Mouse (Mus musculus) liver, embryonic 15.5 days (tissue): ENCODE measurements around the gene Sept5. TPM values are rescaled to one million over a fixed set of nuclear protein-coding genes. Genes with fewer than 3 reads are reported as not detected.

ENCODE experiments used
- ATAC-seq: fragments of 200-750 bp; cut with Nextera tagmentation; 2 replicates; pipeline ENCODE4 v1.8.0; 2017; ENCODE audit warnings: moderate number of reproducible peaks, mild to moderate bottlenecking, moderate library complexity; ENCODE audit not compliant: insufficient read depth
- H3K27ac ChIP-seq: fragments of 300-500 bp; sonication (generic); replicated peaks from 2 replicates; pipeline ENCODE4 v1.5.1; 2015; ENCODE audit warnings: mild to moderate bottlenecking, inconsistent platforms
- H3K27me3 ChIP-seq: fragments of 300-500 bp; sonication (generic); 2 replicates; pipeline ENCODE4 v1.6.1; 2015; ENCODE audit warnings: mild to moderate bottlenecking, inconsistent platforms
- H3K36me3 ChIP-seq: fragments of 300-500 bp; sonication (generic); replicated peaks from 2 replicates; pipeline ENCODE4 v1.6.1; 2015; ENCODE audit warnings: moderate library complexity, mild to moderate bottlenecking, inconsistent platforms
- H3K4me1 ChIP-seq: fragments of 300-500 bp; sonication (generic); replicated peaks from 2 replicates; pipeline ENCODE4 v1.6.1; 2015; ENCODE audit warnings: inconsistent platforms
- H3K4me2 ChIP-seq: fragments of 300-500 bp; sonication (generic); 2 replicates; pipeline ENCODE4 v1.6.1; 2015; ENCODE audit warnings: moderate library complexity, mild to moderate bottlenecking, inconsistent platforms
- H3K4me3 ChIP-seq: fragments of 300-500 bp; sonication (generic); replicated peaks from 2 replicates; pipeline ENCODE4 v1.5.1; 2015; ENCODE audit warnings: mild to moderate bottlenecking, inconsistent platforms
- H3K9ac ChIP-seq: fragments of 300-500 bp; sonication (generic); 2 replicates; pipeline ENCODE4 v1.6.1; 2015; ENCODE audit warnings: moderate library complexity, mild to moderate bottlenecking, inconsistent platforms
- H3K9me3 ChIP-seq: fragments of 300-500 bp; sonication (generic); replicated peaks from 2 replicates; pipeline ENCODE4 v1.6.1; 2016; ENCODE audit warnings: inconsistent platforms
- WGBS: fragments of 180-500 bp; shearing (Covaris S2); methylation state at CpG from one replicate; pipeline ENCODE4 v1.1.7; 2015; ENCODE audit warnings: mixed read lengths; ENCODE audit not compliant: insufficient replicate concordance; 5-methylcytosine and 5-hydroxymethylcytosine counted together
- polyA plus RNA-seq: library from polyadenylated mRNA; unstranded; fragments of >200 nt; fragmentation: Nextera tagmentation; extraction: Ambion mirVana; gene quantifications from 2 replicates; pipeline ENCODE4 v1.2.1, GENCODE M21; 2015

Gene Sept5
- polyA plus RNA-seq, 1 experiment from 2014 or later = 3.5 TPM

GRCm38 (mm10) chr16:18622916-18623750 is 6.6 kb downstream of the Sept5 start:
- H3K27me3 ChIP-seq = peaks cover 100% of the 10 kb centered on the region
- no peaks in the 10 kb centered on the region for H3K9me3 ChIP-seq
- no peak overlapping the region for H3K4me2 ChIP-seq
- 17% methylated on average over 29 of the region's 29 CpGs for WGBS
- H3K27ac ChIP-seq = no peak overlapping the region
- no peak for ATAC-seq
- H3K4me3 ChIP-seq = no peak overlapping the region
- no peak overlapping the region for H3K9ac ChIP-seq
- no peaks in the 10 kb centered on the region for H3K36me3 ChIP-seq
- peaks cover 29% of the 10 kb centered on the region for H3K4me1 ChIP-seq

DNA sequence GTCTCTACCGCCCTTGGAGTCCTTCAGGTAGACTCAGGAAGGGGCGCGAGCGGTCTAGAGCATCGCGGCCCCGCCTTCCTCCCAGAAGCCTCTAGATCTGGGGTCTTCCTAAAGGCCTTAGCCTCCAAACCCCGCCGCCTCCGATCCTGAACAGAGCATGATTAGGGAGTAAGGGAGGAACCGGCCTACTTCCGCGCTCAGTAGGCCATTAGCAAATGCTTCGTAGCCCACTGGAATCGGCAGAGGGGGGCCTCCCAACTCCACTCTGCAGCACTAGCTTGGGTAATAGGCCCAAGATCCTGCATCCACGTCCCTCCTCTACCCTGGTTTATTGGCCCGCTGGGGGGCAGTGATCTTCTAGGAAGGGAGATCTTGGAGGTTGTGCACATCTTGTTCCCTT is 7.7 kb downstream of the Sept5 start, which contains the start of gene Gp1bb:
Gp1bb (minus strand) TSS at position 385 of the 400 bp plus-strand sequence.
- Histone ChIP-seq H3K9ac (no peak within 1 kb of the TSS), H3K4me1 (peaks cover 38% of the 10 kb centered on the region), H3K4me3 (no peak within 1 kb of the TSS), H3K27ac (no peak within 1 kb of the TSS), H3K9me3 (no peaks in the 10 kb centered on the region), H3K27me3 (peaks cover 96% of the 10 kb centered on the region), H3K36me3 (no peaks in the 10 kb centered on the region), H3K4me2 (peak within 1 kb of the TSS; percentile 56)
- WGBS = 3% methylated on average over 17 of the region's 17 CpGs
- no peak for ATAC-seq

DNA sequence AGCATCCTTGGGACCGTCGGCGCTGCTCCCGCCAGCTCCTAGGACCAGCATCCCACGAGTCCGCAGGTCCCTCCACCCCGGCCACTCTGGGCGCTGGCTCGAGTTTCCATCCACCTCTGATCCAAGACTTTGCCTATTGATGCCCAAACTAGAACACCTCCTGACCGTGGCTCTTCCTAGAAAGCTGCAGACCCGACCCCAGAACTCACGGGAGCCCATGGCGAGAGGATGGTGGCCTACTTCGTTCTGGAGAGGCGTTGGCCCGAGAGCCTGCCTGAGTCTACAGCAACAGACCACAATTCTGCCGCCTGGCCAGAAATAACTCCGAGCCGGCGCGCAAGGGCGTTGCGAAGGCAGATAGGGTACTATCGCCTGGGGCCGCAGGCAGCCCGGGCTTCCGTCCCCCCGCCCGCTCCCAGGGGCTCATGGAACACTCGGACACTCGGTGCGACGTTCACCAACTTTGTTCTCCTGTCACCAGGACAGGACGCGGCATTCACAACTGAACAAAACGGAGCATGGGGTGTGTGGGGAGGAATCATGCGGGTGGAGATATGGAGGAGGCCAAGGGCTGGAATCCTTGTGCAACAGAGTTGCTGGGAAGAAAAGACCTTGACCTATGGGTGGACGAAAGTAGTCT is 8.3 kb downstream of the Sept5 start:
- Histone ChIP-seq H3K9ac (no peak overlapping the region), H3K27ac (no peak overlapping the region), H3K9me3 (no peaks in the 10 kb centered on the region), H3K4me1 (peaks cover 36% of the 10 kb centered on the region), H3K4me2 (peak overlapping the region; percentile 56), H3K27me3 (peaks cover 96% of the 10 kb centered on the region), H3K36me3 (no peaks in the 10 kb centered on the region), H3K4me3 (peak overlapping the region; percentile 39)
- no peak for ATAC-seq
- WGBS = 2% methylated on average over 38 of the region's 38 CpGs

DNA sequence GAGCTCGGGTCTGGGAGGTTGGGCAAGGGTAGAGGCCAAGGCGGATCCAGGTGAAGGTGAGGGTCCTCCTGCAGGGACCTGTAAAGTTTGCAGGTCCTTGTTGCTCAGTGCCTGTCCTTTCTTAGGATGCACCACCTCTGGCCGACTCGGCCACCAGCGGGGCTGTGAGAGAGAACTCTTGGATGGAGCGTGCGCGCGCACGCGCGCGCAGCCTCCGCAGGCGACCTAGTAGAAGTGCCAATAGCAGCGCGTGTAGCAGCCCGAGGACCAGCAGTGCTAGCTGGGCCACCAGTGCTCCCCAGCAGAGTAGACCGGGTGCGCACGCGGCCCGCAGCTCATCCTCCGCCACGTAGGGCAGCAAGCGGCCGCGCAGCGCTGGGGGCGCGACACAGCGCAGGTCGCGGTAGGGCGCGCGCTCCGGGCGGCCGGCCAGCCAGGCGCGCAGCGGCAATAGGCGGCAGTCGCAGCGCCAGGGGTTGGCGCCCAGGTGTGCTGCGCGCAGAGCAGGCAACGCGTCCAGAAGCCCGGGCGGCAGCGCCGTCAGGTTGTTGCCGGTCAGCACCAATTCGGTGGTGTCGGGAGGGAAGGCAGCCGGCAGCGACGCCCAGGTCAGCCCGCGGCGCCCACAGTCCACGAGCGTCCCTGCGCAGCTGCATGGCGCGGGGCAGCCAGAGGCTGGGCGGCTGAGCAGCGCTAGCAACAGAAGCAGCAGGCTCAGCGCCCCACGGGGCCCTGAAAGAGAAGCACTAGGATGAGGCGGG is 9.0 kb downstream of the Sept5 start:
- no peak for ATAC-seq

DNA sequence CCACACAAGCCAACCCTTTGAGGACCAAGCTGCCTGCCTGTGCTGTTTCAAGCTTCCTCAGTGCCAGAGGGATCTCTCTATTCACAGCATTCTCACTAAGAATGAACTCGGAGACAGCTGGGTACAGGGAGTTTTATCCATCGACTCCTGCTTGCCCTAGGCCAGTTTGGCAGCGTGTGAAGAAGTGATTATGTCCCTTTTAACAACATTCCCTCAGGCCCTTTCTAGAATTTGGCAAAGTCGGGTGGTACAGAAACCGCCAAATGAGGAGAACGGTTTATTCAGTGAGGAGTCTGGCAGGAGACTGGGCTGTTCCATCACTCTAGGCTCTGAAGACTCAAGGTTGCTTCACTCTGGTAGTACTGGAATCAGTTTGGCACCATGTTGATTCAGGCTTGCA is 9.6 kb downstream of the Sept5 start:
- Histone ChIP-seq H3K9me3 (no peaks in the 10 kb centered on the region), H3K4me3 (no peak overlapping the region), H3K4me1 (peaks cover 26% of the 10 kb centered on the region), H3K4me2 (no peak overlapping the region), H3K27ac (no peak overlapping the region), H3K27me3 (peaks cover 95% of the 10 kb centered on the region), H3K9ac (no peak overlapping the region), H3K36me3 (no peaks in the 10 kb centered on the region)
- no peak for ATAC-seq
- WGBS = 36% methylated on average over 6 of the region's 6 CpGs

More for the DNA sequence above, 9.0 kb downstream of the Sept5 start:
- Histone ChIP-seq H3K9me3 (no peaks in the 10 kb centered on the region), H3K9ac (no peak overlapping the region), H3K4me1 (peaks cover 29% of the 10 kb centered on the region), H3K4me3 (peak overlapping the region; percentile 39), H3K36me3 (no peaks in the 10 kb centered on the region), H3K27me3 (peaks cover 96% of the 10 kb centered on the region), H3K4me2 (peak overlapping the region; percentile 56), H3K27ac (no peak overlapping the region)
- WGBS = 1% methylated on average over 73 of the region's 74 CpGs

DNA sequence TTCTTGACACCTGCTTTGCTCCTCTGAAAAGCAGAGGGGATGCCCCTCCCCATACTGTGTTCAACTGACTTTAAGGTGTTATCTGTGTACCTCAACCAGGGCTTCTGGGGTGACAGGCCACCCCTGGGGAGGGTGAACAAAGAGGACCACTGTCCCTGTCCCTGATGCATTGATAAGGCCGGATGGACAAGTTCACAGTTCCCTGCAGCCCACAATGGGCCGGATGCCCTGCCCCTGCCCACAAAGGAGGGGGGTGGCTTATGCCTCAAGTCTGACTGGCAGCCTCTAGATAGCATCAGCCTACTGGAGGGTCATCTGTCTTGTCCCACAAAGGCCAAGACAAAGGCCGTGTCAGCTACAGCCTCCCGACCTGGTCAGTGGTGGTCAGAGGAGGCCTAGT is 10.6 kb downstream of the Sept5 start:
- H3K4me1 ChIP-seq = peaks cover 26% of the 10 kb centered on the region
- H3K27ac ChIP-seq = no peak overlapping the region
- ATAC-seq = no peak

DNA sequence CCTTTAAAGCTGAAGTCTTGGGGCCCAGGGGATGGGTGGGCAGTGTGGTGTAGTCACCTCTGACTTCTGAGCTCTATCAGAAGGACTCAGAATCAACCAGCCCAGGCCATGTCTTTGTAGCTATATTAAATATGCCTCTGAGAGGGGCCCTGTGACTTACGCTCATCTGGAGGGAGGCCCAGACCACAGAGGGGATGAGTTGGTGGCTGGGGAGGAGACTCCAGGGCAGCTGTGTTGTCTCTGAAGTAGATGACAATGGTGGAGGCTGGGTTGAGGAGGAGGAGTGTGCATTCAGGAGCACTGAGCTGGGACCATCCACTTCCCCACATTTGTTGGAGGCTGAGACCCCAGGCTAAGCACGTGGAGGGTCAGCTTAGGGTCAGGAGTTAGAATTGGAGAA is 11.5 kb downstream of the Sept5 start:
- no peak for ATAC-seq
- H3K36me3 ChIP-seq = no peaks in the 10 kb centered on the region
- H3K27me3 ChIP-seq = peaks cover 85% of the 10 kb centered on the region
- no peak overlapping the region for H3K4me2 ChIP-seq
- H3K27ac ChIP-seq = no peak overlapping the region
- H3K9me3 ChIP-seq = no peaks in the 10 kb centered on the region
- WGBS = 49% methylated on average over 2 of the region's 2 CpGs
- H3K9ac ChIP-seq = no peak overlapping the region
- H3K4me1 ChIP-seq = peaks cover 26% of the 10 kb centered on the region
- no peak overlapping the region for H3K4me3 ChIP-seq

More for the DNA sequence above, 10.6 kb downstream of the Sept5 start:
- Histone ChIP-seq H3K4me3 (no peak overlapping the region), H3K9ac (no peak overlapping the region), H3K36me3 (no peaks in the 10 kb centered on the region), H3K27me3 (peaks cover 88% of the 10 kb centered on the region), H3K9me3 (no peaks in the 10 kb centered on the region), H3K4me2 (no peak overlapping the region)
- 46% methylated on average over 4 of the region's 4 CpGs for WGBS

DNA sequence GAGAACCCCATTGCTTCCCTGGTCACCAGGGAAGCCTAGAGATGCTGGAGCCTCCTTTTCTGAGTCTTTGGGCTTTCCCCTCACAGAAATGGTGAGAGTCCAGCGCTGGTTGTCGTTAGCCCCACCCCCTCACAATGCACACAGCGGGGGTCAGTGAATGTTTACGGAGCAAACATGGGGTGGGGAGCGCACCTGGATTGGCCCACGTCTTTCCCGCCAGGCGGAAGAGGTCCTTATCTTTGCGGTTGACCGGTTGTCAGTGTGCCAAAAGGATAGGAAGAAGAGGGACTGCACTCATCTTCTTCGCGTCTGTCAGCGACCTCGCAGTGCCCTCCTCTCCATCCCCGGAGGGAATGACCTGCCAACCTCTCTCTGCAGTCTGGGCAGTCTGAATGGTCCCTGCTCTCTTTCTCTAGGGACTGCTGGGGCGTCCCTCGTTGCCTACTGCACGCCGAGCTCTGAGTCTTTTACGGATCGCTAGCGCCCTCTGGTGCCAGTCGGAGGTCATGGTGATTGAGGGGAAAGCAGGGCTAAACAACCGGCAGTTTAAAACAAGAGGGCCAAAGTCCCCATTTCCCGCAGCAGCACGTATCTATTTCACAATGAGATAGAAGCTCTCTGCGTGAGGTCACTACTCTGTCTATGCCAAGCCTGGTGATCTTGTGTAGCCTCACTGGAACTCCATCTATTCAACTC is 12.2 kb downstream of the Sept5 start:
- peak overlapping the region; percentile 24 for H3K4me3 ChIP-seq
- H3K9ac ChIP-seq = no peak overlapping the region
- peak overlapping the region; percentile 61 for H3K4me2 ChIP-seq
- no peaks in the 10 kb centered on the region for H3K9me3 ChIP-seq
- peaks cover 82% of the 10 kb centered on the region for H3K27me3 ChIP-seq
- H3K4me1 ChIP-seq = peaks cover 26% of the 10 kb centered on the region
- ATAC-seq = peak; percentile 60
- under 1% methylated on average over 27 of the region's 27 CpGs for WGBS
- H3K27ac ChIP-seq = no peak overlapping the region
- H3K36me3 ChIP-seq = no peaks in the 10 kb centered on the region

GRCm38 (mm10) chr16:18613301-18613700 is 16.5 kb downstream of the Sept5 start:
- Histone ChIP-seq H3K27ac (no peak overlapping the region), H3K9ac (no peak overlapping the region), H3K36me3 (no peaks in the 10 kb centered on the region), H3K27me3 (peaks cover 70% of the 10 kb centered on the region), H3K9me3 (no peaks in the 10 kb centered on the region), H3K4me3 (no peak overlapping the region), H3K4me1 (peaks cover 10% of the 10 kb centered on the region), H3K4me2 (no peak overlapping the region)
- WGBS = 50% methylated on average over 3 of the region's 3 CpGs
- no peak for ATAC-seq

DNA sequence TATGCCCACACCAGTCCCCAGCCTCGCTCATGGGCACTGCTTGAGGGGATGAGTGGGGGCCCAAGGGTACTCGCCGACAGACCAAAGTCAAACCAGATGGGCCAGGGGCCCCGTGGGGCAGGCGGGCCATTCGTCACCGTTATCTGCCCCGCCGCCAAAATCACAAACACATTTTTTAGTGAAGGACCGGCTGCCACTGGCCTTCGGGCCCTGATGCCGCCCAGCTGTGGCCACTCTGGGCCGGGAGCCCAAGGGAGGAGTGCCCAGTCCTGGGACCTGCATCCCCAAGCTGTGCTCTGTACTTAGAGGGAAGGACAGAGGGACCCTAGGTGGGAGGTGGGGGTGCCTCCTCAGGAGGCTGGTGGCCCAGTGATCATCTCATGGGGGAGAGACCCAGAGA is 18.0 kb downstream of the Sept5 start:
- Histone ChIP-seq H3K4me2 (no peak overlapping the region), H3K9me3 (no peaks in the 10 kb centered on the region), H3K36me3 (no peaks in the 10 kb centered on the region), H3K27ac (no peak overlapping the region), H3K4me1 (no peaks in the 10 kb centered on the region), H3K9ac (no peak overlapping the region), H3K27me3 (peaks cover 67% of the 10 kb centered on the region), H3K4me3 (no peak overlapping the region)
- no peak for ATAC-seq
- 64% methylated on average over 13 of the region's 13 CpGs for WGBS
